Mouse (Mus musculus) left cerebral cortex, postnatal 4 days (tissue): ENCODE measurements around the gene Arhgap23. TPM values are rescaled to one million over a fixed set of nuclear protein-coding genes. Genes with fewer than 3 reads are reported as not detected.

Source experiments
- DNase-seq: peaks from one replicate; pipeline ENCODE4 v3.0.0-alpha.2; 2022
- intact Hi-C: fragments of 180-260 bp; cut with DNase I; formaldehyde crosslinking; loops from one replicate; pipeline ENCODE4 v1.15.1; 2025
- total RNA-seq, 2 experiments: library from RNA; stranded (reverse); gene quantifications; 2 replicates each; pipeline ENCODE4 v1.2.3; 2021

The Arhgap23 gene
- total RNA-seq, 2 experiments from 2014 or later = 107 to 111 TPM

DNA sequence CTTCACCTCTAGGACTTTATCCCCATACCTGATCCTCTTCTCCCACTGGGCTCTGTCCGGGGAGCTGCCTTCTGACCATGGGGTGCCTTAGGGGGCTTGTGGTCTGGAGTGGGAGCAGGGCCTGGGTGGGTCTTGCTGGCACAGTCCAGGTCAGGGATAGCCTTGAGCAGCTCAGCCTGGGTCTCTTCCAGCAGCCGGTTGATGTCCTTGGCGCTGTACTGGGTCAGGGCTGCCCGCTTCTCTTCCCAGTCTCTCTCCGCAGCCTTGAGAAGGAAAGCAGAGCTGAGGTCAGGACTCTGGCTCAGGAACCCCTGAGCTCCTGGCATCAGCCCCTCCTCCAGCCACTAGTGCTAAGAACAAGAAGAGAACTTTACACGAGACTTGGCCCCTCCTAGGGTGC is 110.0 kb downstream of the Arhgap23 start:
- no peak for DNase-seq
- intact Hi-C loops = no loop called here

DNA sequence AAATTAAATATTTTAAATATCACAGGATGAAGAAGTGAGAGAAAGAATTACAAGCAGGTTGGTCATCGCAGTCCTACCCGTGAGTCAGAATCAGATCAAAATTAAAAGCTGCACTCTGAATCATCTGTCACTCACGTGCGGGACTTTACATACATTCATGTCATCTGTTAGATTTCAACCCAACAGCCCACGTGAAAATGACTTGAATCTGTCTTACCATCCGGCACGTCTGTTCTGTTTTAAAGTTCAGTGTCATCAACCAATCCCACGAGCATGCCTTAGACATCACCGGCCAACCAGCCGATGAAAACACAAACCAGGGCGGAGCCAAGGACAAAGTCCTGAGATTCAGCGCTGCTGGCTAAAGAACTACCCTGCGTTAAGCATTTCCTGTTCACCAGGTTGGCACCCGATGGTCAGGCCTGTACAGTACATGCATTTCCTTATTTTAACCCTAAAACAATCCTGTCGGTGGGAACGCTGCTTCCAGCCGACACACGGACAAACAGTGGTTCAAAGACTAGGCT is 113.0 kb downstream of the Arhgap23 start:
- intact Hi-C loops = no loop called here
- no peak for DNase-seq

DNA sequence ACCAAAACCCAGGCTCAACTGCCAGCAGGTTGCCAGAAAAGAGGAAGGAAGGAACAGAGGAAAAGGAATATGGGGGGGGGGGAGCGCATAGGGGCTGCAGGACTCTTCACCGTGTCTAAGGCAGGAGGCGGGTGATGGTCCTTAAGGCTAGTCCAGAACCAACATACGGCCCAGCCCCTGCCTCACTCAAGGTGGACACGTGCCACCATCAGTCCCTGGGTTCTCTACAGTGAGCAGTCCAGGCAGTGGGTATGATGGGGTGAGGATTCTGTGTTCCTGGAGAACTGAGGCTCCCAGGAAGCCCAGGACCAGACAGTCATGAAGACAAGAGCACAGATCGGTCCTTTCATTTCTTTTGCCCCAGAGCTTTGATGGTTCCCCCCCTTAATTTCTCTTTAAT is 114.7 kb downstream of the Arhgap23 start:
- intact Hi-C loops = loop anchor here (5.0 to 10.0 kb wide), 2 partner anchors 92 to 155 kb away; partner anchors contain the start of gene Cisd3
- DNase-seq = no peak

DNA sequence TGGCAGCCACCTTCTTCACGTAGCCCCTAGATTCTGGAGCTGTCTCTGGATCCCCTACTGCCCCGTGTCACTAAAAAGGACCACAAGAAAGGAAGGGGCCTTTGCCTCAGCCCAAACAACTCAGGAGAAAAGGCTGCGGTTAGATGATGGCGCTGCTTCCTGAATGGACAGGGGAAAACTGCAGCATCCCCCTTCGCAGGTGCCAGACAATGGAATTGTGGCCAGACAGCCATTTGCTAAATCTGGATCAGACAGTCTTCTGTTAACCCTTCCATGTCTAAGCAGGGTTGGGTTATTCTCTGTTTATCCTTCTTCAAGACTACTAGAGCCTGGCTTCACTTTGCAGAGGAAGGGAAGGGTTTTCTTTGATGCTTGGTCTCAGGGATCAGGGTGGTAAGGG is 115.6 kb downstream of the Arhgap23 start:
- DNase-seq = peak; percentile 42
- intact Hi-C loops = loop anchor here (5.0 to 10.0 kb wide), 2 partner anchors 91 to 154 kb away; partner anchors contain the start of gene Cisd3

DNA sequence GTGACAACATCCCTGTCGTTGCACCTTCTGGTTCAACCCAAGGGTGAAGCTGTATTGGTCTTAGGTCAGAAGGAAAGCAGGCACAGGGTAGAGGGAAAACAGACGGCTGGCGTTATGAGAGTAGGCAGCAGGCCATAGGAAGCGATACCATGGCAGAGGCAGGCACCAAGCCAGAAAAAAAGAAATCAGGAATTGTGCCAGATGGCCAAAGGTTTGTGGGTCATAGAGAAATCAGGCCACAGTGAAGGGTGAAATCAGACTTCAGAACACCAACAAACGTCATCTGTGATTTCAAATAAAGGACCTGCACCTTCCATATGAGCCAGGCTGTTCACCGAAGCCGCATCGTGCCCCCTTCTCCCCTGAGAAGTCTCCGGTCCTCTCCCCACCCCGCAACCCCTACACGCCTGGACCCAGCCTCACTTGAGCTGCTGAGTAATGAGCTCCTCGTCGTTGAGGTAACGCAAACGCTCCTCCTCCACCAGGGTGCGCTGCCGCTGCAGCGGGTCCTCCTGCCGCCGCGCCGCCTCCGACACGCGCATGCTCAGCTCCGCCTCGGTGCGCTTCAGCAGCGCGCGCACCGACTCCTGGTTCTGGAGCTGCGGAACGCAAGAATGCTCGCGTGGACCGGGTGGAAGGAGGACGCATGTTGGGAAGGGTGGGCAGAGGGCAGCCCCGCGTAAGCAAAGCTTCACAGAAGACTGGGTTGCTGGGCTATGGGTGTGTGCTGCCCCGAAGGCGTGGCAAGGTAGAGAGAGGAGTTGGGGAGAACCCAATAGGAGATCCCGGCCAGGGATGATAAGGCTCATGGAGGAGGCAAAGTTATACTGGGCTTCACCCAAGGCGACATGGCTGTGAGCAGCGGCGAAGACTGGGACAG is 116.3 kb downstream of the Arhgap23 start:
- DNase-seq = peak; percentile 96
- intact Hi-C loops = loop anchor here (5.0 to 10.0 kb wide), 2 partner anchors 91 to 153 kb away; partner anchors contain the start of gene Cisd3

DNA sequence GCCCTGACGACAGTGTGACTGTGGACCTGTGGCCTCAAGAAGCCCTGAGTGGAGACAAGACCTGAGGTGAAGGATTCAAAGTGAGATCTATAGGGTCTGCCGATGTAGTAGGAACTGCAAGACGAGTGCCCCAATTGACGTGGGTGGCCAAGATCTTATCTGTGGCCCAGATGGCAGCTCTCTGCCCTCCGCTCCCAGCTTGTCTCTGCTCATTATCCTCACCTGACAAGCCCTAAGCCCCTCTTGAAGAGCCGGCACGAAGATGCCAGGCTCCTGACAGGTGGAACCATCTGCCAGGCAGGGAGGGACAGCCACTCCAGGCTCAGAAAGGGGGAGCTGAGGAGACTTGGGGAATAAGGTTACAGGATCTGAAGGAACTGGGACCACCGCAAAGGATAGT is 117.0 kb downstream of the Arhgap23 start:
- DNase-seq = peak; percentile 82
- intact Hi-C loops = loop anchor here (5.0 to 10.0 kb wide), 2 partner anchors 90 to 152 kb away; partner anchors contain the start of gene Cisd3

DNA sequence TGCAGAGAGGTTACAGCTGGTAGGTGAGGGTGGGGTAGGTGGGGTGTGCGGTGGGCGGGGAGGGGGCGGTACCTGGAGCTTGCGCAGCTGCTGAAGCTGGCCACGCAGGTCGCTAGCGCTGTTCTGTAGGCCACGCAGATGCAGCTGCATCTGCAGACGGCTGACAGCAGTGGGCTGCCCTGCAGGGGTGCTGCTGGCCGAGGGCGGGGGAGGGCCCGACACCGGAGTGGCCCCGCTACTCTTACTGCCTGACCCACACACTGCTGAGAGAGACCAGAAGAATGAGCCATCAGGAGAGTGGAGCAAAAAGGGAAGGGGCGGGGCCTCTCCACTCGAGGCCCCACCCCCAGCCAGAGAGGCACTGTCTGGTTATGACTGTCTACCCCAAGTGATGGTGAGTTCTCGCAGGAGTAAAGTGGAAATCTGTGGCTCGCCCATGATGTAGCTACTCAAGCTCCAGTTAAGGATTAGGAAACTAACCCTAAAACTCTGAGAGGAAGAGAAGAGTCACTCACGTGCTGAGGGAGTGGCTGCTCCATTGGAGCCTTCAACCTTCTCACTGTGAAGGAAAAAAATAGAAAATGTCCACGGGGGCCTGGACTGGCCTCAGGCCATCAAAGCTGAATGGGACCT is 117.7 kb downstream of the Arhgap23 start:
- intact Hi-C loops = loop anchor here (5.0 to 10.0 kb wide), 2 partner anchors 89 to 152 kb away; partner anchors contain the start of gene Cisd3
- DNase-seq = peak; percentile 81

DNA sequence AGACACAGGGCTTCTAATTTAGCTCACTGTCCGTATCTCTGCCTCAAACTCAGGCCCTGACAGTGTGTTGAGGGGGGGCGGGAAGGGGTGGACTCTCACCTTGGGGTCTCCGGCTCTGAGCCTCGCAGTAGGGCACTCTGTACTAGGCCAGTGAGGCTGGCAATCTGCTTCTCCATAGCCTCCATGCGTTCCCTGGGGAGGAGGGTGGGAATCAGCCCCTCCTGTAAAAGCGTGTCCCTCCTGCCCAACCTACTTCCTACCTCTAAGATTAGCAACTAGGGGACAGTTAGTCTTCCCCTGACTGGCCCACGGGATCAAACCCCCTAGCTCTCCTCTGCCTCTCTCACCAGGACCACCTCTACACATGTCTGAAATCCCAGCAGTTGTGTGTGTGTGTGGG is 118.3 kb downstream of the Arhgap23 start:
- intact Hi-C loops = loop anchor here (5.0 to 10.0 kb wide), 2 partner anchors 89 to 151 kb away; partner anchors contain the start of gene Cisd3
- peak; percentile 55 for DNase-seq

DNA sequence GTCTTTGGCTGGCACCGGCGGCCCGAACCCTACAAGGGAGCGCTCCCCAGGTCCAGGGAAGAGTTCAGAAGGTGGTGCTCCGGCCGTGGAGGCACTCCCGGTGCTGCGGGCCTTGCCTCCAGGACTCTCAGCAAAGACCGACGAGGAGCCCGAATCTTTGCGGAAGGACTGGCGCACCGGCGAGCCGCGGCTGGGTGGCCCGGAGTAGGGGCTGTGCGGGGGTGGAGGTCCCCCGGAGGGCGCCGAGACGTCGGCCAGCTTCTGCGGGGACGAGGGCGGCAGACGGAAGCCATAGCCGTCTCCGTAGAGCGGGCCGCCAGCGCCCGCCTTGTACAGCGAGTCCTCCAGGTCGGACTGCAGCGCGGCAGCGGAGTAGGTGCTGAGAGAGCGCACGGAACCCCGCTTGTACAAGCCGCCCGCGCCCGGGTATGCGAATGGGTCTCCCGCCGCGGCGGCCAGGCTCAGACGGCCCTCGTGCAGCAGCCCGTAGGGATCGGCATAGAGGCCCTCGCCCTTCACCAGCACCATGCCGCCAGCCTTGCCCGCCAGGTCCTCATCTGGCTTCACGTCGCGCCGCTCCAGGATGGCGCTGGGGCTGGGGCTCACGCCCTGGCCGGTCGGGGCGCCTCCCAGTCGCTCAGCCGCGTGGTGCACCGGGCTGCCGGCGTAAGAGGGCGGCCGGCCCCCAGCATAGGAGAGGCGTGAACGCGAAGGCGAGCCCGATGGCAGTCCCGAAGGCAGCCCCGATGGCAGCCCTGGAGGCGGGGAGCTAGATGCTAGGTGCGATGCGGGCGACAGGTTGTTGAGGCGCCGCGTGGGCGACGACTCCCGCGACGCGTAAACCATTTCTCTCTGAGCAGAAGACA is 119.3 kb downstream of the Arhgap23 start:
- no peak for DNase-seq
- intact Hi-C loops = loop anchor here (5.0 to 10.0 kb wide), 2 partner anchors 88 to 150 kb away; partner anchors contain the start of gene Cisd3

DNA sequence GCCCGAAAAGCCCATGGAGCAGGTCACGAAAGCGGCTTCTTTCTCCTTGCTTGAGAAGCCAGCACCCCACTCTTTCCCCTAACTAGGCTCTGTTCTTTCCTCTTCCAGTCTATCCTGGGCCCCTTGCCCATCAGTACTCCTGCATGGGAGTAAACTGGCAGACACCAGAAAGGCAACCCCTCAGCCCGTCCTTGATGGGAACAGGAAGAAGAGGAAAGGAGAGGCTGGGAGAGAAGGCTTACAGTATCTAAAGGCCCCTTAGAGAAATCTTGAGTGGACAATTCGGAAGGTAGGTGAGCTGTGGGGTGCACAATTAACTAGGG is 119.9 kb downstream of the Arhgap23 start:
- DNase-seq = peak; percentile 33
- intact Hi-C loops = loop anchor here (10.0 kb wide), 1 partner anchor 150 kb away; the partner anchor contains the start of gene Cisd3

DNA sequence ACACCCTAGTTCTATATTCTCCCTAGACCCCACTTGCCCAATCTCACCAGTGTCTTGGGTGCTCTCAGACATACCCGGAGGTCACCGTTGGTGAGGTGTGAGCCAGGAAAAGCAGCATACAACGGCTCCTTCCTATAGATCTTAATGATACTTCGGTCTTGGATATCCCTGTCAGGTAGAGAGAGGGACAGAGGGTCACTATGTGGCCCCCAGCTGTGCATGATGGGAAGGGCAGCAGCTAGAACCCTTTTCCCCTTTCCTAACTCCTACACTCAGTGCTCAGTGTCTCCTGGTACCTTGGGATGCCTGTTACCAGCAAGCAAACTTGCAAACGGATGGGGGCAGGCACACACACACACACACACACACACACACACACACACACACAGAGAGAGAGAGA is 120.3 kb downstream of the Arhgap23 start:
- no peak for DNase-seq
- intact Hi-C loops = loop anchor here (10.0 kb wide), 1 partner anchor 149 kb away; the partner anchor contains the start of gene Cisd3

DNA sequence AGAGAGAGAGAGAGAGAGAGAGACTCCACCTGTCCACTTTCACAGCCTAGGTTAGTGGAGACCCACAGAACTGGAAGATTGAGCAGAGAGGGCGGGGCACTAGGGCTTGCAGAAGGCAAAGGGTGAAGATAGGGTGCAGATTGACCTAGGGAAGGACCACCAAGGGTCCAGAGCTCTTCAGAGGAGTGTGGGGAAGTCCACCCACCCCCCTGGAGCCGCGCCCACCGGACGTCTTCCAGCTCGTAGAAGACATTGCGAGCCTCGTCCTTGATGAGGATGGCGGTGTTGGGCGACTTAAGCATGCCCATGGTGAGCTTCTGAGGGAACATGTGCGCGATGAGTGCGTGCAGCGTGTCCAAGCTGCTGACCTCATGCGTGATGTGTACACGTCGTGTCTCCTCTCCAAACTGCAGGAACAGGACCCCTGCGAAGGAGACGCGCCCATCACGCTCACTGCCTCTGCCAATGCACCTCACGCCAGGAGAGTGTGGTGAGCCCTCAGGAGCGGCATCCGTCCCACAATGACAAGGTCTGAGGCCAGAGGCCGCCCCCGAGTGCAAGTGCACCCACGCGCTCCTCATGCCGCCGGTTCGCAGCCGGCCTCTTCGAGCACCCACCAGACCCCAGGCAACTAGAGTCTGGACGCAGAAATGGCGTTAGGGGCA is 120.9 kb downstream of the Arhgap23 start:
- intact Hi-C loops = loop anchor here (10.0 kb wide), 1 partner anchor 149 kb away; the partner anchor contains the start of gene Cisd3

DNA sequence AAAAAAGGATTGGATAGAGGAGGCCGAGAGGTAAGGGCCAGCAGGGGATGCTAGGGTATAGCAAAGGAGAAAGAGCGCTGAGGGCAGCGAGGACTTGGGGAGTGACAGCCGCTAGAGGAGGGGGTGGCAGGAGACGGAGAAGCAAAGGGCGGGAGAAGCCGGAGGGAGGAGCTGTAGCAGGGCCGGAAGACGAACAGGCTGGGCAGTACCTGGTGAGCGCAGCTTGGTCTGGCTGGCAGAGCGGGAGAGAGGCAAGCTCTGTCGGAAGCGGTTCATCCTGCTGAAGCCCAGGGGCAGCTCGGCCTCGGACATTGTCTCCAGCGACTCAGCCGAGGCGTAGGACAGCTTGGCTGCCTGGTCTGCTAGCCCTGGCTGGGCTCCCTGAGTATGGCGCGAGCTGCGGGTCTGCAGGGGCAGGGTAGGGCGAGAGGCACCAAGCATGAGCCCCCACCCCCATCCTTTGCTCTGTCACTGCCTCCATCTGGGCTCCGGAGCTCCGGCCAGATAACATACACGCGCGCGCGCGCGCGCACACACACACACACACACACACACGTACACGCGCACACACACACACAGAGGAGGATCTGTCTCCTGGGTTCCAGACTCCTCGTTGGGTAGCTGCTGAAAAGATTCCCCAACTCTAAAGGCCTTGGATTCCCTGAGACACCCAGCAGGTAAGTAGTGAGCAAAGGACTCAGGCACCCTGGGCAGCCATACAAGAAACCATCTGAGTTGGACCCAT is 121.7 kb downstream of the Arhgap23 start:
- peak; percentile 92 for DNase-seq
- intact Hi-C loops = loop anchor here (10.0 kb wide), 1 partner anchor 148 kb away; the partner anchor contains the start of gene Cisd3

More for the DNA sequence above, 120.9 kb downstream of the Arhgap23 start:
- peak; percentile 59 for DNase-seq

DNA sequence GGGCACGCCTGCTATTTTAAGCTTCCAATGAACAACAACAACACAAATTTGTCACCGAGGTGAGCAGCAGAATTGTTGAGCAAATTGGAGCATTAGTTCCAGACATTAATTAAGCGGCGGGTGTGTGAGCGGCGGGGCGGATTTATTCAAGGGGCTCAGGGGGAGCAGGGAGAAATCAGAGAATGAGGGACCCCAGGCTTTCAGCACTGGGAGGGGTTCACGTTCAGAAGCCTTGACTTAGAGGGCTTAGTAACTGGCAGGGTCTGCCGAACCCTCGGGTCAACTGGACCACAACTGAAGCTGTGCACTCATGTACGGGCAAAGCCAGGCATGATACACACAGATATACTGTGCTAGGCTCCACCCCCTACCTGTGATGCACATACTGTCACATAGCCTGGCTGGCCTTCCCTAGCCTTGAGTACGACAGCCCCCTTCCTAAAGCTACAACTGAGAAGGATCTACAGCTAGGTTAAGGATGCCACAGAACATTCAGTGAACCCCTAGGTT is 122.3 kb downstream of the Arhgap23 start:
- intact Hi-C loops = loop anchor here (10.0 kb wide), 1 partner anchor 147 kb away; the partner anchor contains the start of gene Cisd3
- peak; percentile 43 for DNase-seq

DNA sequence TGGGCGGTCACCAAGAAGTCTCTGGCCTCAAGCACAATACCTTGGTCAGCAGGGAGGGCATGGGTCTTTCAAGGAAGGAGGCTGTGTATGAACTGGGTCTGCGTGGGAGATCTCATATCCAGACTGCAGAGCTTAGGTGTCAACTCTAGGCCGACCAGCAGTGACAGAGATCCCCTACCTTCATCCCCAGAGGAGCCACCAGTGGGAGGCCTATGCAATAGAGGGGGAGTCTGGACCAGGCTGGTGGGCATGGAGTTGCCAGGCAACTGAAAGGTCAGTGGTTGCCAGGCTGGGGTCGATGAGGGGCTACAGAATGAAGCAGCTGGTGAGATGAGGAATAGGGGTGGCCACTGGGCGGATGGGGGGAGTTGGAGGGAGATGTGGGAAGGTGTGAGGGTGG is 124.3 kb downstream of the Arhgap23 start:
- intact Hi-C loops = loop anchor here (10.0 kb wide), 1 partner anchor 145 kb away; the partner anchor contains the start of gene Cisd3
- no peak for DNase-seq

DNA sequence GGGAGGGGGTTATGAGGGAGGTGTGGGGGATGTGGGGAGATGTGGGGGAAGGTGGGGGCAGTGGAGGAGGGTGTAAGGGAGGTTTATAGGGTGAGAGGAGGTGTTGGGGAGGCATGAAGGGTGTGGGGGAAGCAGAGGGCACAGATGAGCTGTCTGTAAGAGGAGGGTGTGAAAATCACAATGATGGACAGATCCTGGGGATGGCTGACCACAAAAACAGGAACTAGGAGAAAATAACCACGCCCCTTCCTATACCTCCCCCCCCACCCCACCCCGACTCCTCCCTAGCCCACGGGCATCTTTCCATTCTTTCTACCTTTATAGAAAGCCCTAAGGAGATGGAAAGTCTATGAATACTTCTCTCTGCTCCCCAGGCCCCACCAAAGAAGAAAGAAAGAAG is 124.8 kb downstream of the Arhgap23 start:
- intact Hi-C loops = no loop called here
- no peak for DNase-seq

DNA sequence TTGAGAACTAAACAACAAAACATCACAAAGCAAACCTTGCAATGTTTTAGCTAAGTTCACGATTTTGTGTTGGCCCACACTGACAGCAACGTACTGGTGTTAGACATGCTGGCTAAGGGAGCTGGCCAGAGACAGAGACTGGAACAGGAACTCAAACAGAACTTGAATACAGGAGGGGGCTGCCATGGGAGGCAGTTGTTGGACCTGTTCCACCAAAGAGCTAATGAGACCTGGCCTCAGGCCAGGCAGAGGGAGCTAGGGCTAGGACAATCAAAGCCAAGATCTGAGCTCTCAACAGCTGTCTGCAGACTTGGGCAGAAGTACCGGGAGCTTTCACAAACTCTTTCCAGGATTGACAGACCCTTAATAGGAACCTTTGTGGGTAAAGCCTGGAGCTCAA is 125.3 kb downstream of the Arhgap23 start:
- peak; percentile 90 for DNase-seq
- intact Hi-C loops = no loop called here
